Mouse (Mus musculus) gastrocnemius, postnatal 25 days (tissue): ENCODE results near the gene Fibp. TPM values are rescaled to one million over a fixed set of nuclear protein-coding genes. Genes with fewer than 3 reads are reported as not detected.

ENCODE experiments used
- DNase-seq: peaks from one replicate; pipeline ENCODE4 v3.0.0; 2022
- total RNA-seq, 2 experiments: library from RNA; stranded (reverse); gene quantifications; 1 replicate in 1 of 2; 2 replicates in 1 of 2; pipeline ENCODE4 v1.2.3; 2021

The Fibp gene
- total RNA-seq, 2 experiments from 2014 or later: 36.9 to 38.4 TPM

GRCm38 (mm10) chr19:5431911-5432464, 28.4 kb upstream of the Fibp start:
- no peak for DNase-seq

- peak; percentile 60 for DNase-seq
Measured at GRCm38 (mm10) chr19:5432992-5433852, 27.2 kb upstream of the Fibp start.

- DNase-seq: no peak
Measured at GRCm38 (mm10) chr19:5433951-5434350, 26.5 kb upstream of the Fibp start.

GRCm38 (mm10) chr19:5444371-5444908, 16.0 kb upstream of the Fibp start:
- no peak for DNase-seq

- DNase-seq: no peak
Measured at GRCm38 (mm10) chr19:5444954-5445353, 15.5 kb upstream of the Fibp start.

GRCm38 (mm10) chr19:5445747-5446146, 14.7 kb upstream of the Fibp start:
- DNase-seq: no peak

GRCm38 (mm10) chr19:5447515-5448353, 12.7 kb upstream of the Fibp start, which contains the start of gene Fosl1:
Gene Fosl1 (plus strand): TSS chr19:5447547.
- peak; percentile 51 for DNase-seq

GRCm38 (mm10) chr19:5448354-5449150, 11.9 kb upstream of the Fibp start:
- DNase-seq: no peak

GRCm38 (mm10) chr19:5449673-5450072, 10.7 kb upstream of the Fibp start:
- no peak for DNase-seq

- no peak for DNase-seq
Measured at GRCm38 (mm10) chr19:5451766-5452165, 8.6 kb upstream of the Fibp start.

- DNase-seq: no peak
Measured at GRCm38 (mm10) chr19:5455037-5455436, 5.4 kb upstream of the Fibp start.

- no peak for DNase-seq
Measured at GRCm38 (mm10) chr19:5455568-5455967, 4.8 kb upstream of the Fibp start.

- DNase-seq: no peak
Measured at GRCm38 (mm10) chr19:5456241-5456921, 4.0 kb upstream of the Fibp start.

GRCm38 (mm10) chr19:5456922-5457745, 3.3 kb upstream of the Fibp start:
- peak; percentile 96 for DNase-seq

GRCm38 (mm10) chr19:5457746-5458442, 2.5 kb upstream of the Fibp start, which contains the start of gene Ccdc85b:
Gene Ccdc85b (minus strand): TSS chr19:5457894.
- no peak for DNase-seq

GRCm38 (mm10) chr19:5459019-5459418, 1.4 kb upstream of the Fibp start:
- no peak for DNase-seq

- DNase-seq: no peak
Measured at GRCm38 (mm10) chr19:5459896-5460295, 519 bp upstream of the Fibp start.

- no peak for DNase-seq
Measured at GRCm38 (mm10) chr19:5461411-5461810, 996 bp downstream of the Fibp start.

- no peak for DNase-seq
Measured at GRCm38 (mm10) chr19:5463212-5463611, 2.8 kb downstream of the Fibp start.
